Mouse (Mus musculus) neural tube, embryonic 14.5 days (tissue): ENCODE results near the gene Rps9. TPM values are rescaled to one million over a fixed set of nuclear protein-coding genes. Genes with fewer than 3 reads are reported as not detected.
"Not testable (repeated sequence)": the region's sequence is repeated elsewhere in the genome, so short reads cannot be mapped to it uniquely, and the experiment has no call there.

Experiments used
- ATAC-seq: fragments of 200-750 bp; cut with Nextera tagmentation; 2 replicates; pipeline ENCODE4 v1.8.0; 2017; ENCODE audit warnings: low read depth, mild to moderate bottlenecking, moderate TSS enrichment, moderate library complexity
- H3K27ac ChIP-seq: fragments of 300-500 bp; sonication (generic); 2 replicates; pipeline ENCODE4 v1.5.1; 2014; ENCODE audit warnings: low read depth, mild to moderate bottlenecking, control low read depth, low read length, moderate library complexity, mixed read lengths
- H3K27me3 ChIP-seq: fragments of 300-500 bp; sonication (generic); 2 replicates; pipeline ENCODE4 v1.6.1; 2014; ENCODE audit warnings: low read length; ENCODE audit not compliant: control insufficient read depth, insufficient read depth
- H3K36me3 ChIP-seq: fragments of 300-500 bp; sonication (generic); 2 replicates; pipeline ENCODE4 v1.6.1; 2014; ENCODE audit warnings: low read length, mixed read lengths; ENCODE audit not compliant: control insufficient read depth, insufficient read depth
- H3K4me1 ChIP-seq: fragments of 300-500 bp; sonication (generic); 2 replicates; pipeline ENCODE4 v1.6.1; 2014; ENCODE audit warnings: low read length; ENCODE audit not compliant: control insufficient read depth, insufficient read depth
- H3K4me2 ChIP-seq: fragments of 300-500 bp; sonication (generic); 2 replicates; pipeline ENCODE4 v1.6.1; 2014; ENCODE audit warnings: mild to moderate bottlenecking, low read depth, low read length, control low read depth
- H3K4me3 ChIP-seq: fragments of 300-500 bp; sonication (generic); 2 replicates; pipeline ENCODE4 v1.5.1; 2014; ENCODE audit warnings: low read depth, low read length, control low read depth, mixed read lengths
- H3K9ac ChIP-seq: fragments of 300-500 bp; sonication (generic); replicated peaks from 2 replicates; pipeline ENCODE4 v1.6.1; 2014; ENCODE audit warnings: low read depth, mild to moderate bottlenecking, control low read depth, low read length, mixed read lengths
- H3K9me3 ChIP-seq: fragments of 300-500 bp; sonication (generic); 2 replicates; pipeline ENCODE4 v1.6.1; 2016; ENCODE audit warnings: low read length; ENCODE audit not compliant: control insufficient read depth
- WGBS: fragments of 180-500 bp; shearing (Covaris S2); extraction: QIAGEN DNeasy Blood & Tissue Kit; methylation state at CpG from one replicate; pipeline ENCODE4 v1.1.7; 2014; 5-methylcytosine and 5-hydroxymethylcytosine counted together
- microRNA-seq: library from miRNA; unstranded; fragments of <30 nt; microRNA quantifications from one replicate; pipeline ENCODE4, GENCODE M21; 2016
- polyA plus RNA-seq: library from polyadenylated mRNA; unstranded; fragments of >200 nt; fragmentation: Nextera tagmentation; extraction: Ambion mirVana; gene quantifications from 2 replicates; pipeline ENCODE4 v1.2.1, GENCODE M21; 2014

Gene Rps9
- polyA plus RNA-seq, 1 experiment from 2014 or later: 703 TPM

DNA sequence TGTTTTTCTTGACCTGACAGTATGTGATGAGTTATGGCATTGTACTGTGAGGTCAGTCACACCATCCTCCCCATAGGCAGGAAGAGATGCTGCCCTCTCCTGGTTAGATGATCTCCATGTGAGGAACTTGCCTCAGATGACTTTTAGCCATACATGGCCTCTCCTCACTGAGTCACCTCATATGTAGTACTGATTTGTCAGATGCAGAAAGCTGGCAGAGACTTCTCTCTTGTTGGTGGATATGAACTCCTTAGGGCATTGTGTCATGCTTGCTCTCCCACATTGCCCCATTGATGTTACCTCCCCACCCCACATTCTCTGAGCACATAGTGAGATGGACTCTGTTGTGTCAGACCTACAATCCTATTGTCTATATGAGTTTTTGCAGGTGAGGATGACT, 21.7 kb downstream of the Rps9 start:
- not testable (repeated sequence) for H3K27me3 ChIP-seq, H3K4me1 ChIP-seq, H3K36me3 ChIP-seq, ATAC-seq, H3K4me3 ChIP-seq, H3K9me3 ChIP-seq, H3K9ac ChIP-seq, H3K27ac ChIP-seq, H3K4me2 ChIP-seq

DNA sequence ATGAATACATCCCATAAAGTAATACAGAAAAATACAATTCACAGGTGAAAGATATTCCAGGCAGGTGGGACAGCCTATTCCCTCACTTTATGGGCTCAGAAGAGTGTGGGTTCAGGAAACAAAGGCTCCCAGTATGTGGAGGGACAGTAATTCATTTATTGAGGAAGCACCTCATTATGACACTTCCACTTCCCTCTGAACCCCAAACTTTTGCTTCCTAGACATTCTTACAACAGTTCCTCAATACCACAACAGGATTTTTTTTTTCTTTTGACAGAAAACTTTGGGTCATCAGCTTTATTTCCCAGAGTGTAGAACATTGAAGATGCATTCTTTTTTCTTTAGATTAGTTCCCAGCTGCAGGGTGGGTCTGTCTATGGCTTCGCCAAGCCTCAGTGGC, 28.9 kb downstream of the Rps9 start:
- H3K4me1 ChIP-seq, H3K27ac ChIP-seq, ATAC-seq, H3K36me3 ChIP-seq, H3K9me3 ChIP-seq, H3K4me2 ChIP-seq, H3K27me3 ChIP-seq, H3K4me3 ChIP-seq, H3K9ac ChIP-seq: not testable (repeated sequence)
- WGBS: no CpG with 5 or more reads among the region's 1 CpGs

Small RNA genes lying within 50 kb of the gene (microRNA-seq; reads per million reads assigned to microRNA genes)
- 2.6 reads per million for gene Mir3572

Other genes with a start within 250 kb of the Rps9 start
- gene Tarm1, start 201.4 kb upstream of the Rps9 start, polyA plus RNA-seq: not detected in 2 replicates
- 0.44 and 0.63 TPM in 2 replicates for gene Oscar, start 87.8 kb upstream of the Rps9 start, polyA plus RNA-seq
- 447 and 581 TPM in 2 replicates for gene Ndufa3, start 86.6 kb upstream of the Rps9 start, polyA plus RNA-seq
- 31.7 and 37.7 TPM in 2 replicates for gene Tfpt, start 74.1 kb upstream of the Rps9 start, polyA plus RNA-seq
- 76.8 and 86.8 TPM in 2 replicates for gene Prpf31, start 74.0 kb upstream of the Rps9 start, polyA plus RNA-seq
- 40.5 and 47.7 TPM in 2 replicates for gene Cnot3, start 58.7 kb upstream of the Rps9 start, polyA plus RNA-seq
- gene Leng1, start 38.2 kb upstream of the Rps9 start, polyA plus RNA-seq: 11.0 and 11.8 TPM in 2 replicates
- gene Tmc4, start 26.4 kb upstream of the Rps9 start, polyA plus RNA-seq: 4.1 and 6.2 TPM in 2 replicates
- 255 and 265 TPM in 2 replicates for gene Tsen34, start 11.1 kb upstream of the Rps9 start, polyA plus RNA-seq
- gene Mboat7, start 10.5 kb upstream of the Rps9 start, polyA plus RNA-seq: 74.9 and 76.4 TPM in 2 replicates
- gene Pirb, start 16.4 kb downstream of the Rps9 start, polyA plus RNA-seq: 0.12 and 0.35 TPM in 2 replicates
- not detected in 2 replicates for gene Gm15448, start 121.7 kb downstream of the Rps9 start, polyA plus RNA-seq
- not detected in 2 replicates for gene Pira2, start 141.1 kb downstream of the Rps9 start, polyA plus RNA-seq
- gene Gm14548, start 194.1 kb downstream of the Rps9 start, polyA plus RNA-seq: not detected in 2 replicates
- gene Lilra6, start 211.5 kb downstream of the Rps9 start, polyA plus RNA-seq: not detected in 2 replicates